Mouse (Mus musculus): ENCODE measurements at regions not wholly inside any gene's neighbourhood (a gene's known extent, or its start where the extent isn't known, plus 50 kb on each side); places are given as distances from the start of the nearest gene placed in this dataset. TPM values are rescaled to one million over a fixed set of nuclear protein-coding genes. Genes with fewer than 3 reads are reported as not detected.

DNA sequence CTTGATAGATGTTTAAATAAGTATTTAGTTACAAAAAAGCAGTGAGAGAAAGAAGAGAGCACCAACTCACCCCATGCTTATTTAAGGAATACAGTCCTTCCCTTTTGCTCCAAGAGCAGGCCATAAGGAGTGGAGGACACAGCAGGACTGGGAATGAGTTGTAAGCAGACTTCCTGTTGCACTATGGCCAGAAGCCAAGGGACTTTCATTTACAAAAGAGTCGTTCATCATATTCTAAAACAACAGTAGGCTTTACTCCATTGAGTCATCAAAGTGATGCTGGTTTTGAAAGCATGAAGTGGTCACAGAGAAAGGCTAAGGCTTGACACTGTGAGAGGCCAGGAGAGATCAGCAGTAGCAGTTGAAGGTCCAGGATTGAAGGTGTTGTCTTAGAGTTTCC is 84.1 kb upstream of the Fam216b start:
- DNase-seq (ENCODE audit: low spot score) (no peak), ATAC-seq (no peak)
- Histone ChIP-seq H3K4me2 (ENCODE audit: low read length) (no peak overlapping the region), H3K4me3 (ENCODE audit: low read depth, low read length) (no peak overlapping the region), H3K9ac (ENCODE audit: low read length) (no peak overlapping the region), H3K27me3 (replicated peaks; ENCODE audit: control insufficient read depth, insufficient read depth, low read length) (no peaks in the 10 kb centered on the region), H3K4me1 (ENCODE audit: control insufficient read depth, insufficient read depth, low read length) (no peaks in the 10 kb centered on the region), H3K27ac (ENCODE audit: low read depth, low read length) (no peak overlapping the region), H3K36me3 (ENCODE audit: control insufficient read depth, insufficient read depth, low read length) (no peaks in the 10 kb centered on the region), H3K9me3 (replicated peaks; ENCODE audit: control insufficient read depth, low read length) (no peaks in the 10 kb centered on the region)
- 66% methylated on average over 1 of the region's 1 CpGs for WGBS

DNA sequence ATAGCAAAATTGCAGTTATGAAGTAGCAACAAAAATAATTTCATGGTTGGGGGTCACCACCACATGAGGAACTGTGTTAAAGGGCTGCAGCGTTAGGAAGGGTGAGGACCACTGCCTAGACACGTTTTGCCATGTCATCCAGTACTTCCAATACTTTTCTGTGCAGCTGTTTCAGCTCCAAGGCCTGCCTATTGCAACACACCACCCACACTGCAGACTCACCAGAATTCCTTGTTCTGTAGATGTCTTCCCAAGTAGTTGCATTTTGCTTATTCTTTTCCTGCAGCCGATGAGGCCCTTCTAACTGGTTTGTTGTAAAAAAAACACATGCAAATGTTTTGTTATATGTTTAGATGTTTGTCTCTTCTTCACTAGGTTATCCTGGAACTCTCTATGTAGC is 72.0 kb upstream of the Fam216b start:
- Histone ChIP-seq H3K4me3 (ENCODE audit: low read depth, low read length) (no peak overlapping the region), H3K36me3 (ENCODE audit: control insufficient read depth, insufficient read depth, low read length) (no peaks in the 10 kb centered on the region), H3K9ac (ENCODE audit: low read length) (no peak overlapping the region), H3K4me1 (ENCODE audit: control insufficient read depth, insufficient read depth, low read length) (no peaks in the 10 kb centered on the region), H3K4me2 (ENCODE audit: low read length) (no peak overlapping the region), H3K9me3 (replicated peaks; ENCODE audit: control insufficient read depth, low read length) (no peaks in the 10 kb centered on the region), H3K27ac (ENCODE audit: low read depth, low read length) (no peak overlapping the region), H3K27me3 (replicated peaks; ENCODE audit: control insufficient read depth, insufficient read depth, low read length) (no peaks in the 10 kb centered on the region)
- ATAC-seq = no peak
- no peak for DNase-seq (ENCODE audit: low spot score)
- 85% methylated on average over 3 of the region's 3 CpGs for WGBS

GRCm38 (mm10) chr14:78159567-78159966 is 70.8 kb upstream of the Fam216b start:
- ATAC-seq (no peak), DNase-seq (ENCODE audit: low spot score) (no peak)
- no peak overlapping the region for H3K4me3 ChIP-seq (ENCODE audit: low read depth, low read length)

DNA sequence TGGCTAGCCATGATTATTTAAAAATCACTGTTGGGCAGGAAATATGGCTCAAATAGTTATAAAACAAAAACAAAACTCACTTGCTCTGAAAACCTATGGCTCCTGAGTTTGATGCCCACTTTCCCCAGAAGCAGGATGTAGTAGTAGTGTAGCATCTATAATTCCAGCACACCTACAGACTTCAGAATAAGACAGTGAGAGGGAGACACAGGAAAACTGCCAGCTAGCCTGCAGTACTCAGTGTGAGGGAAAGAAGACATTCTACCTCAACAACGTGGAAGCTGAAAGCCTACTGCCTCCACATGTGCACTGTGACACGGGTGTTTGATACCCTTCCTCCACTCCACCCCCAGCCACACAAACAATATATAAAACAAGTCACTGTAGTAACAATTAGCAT is 68.9 kb upstream of the Fam216b start:
- DNase-seq (ENCODE audit: low spot score) = no peak
- WGBS = 75% methylated on average over 2 of the region's 2 CpGs

More at GRCm38 (mm10) chr14:78159567-78159966, 70.8 kb upstream of the Fam216b start:
- 85% methylated on average over 7 of the region's 7 CpGs for WGBS
- no peaks in the 10 kb centered on the region for H3K4me1 ChIP-seq (ENCODE audit: control insufficient read depth, insufficient read depth, low read length)
- H3K36me3 ChIP-seq (ENCODE audit: control insufficient read depth, insufficient read depth, low read length) = no peaks in the 10 kb centered on the region
- no peak overlapping the region for H3K9ac ChIP-seq (ENCODE audit: low read length)
- H3K4me2 ChIP-seq (ENCODE audit: low read length) = no peak overlapping the region
- no peak overlapping the region for H3K27ac ChIP-seq (ENCODE audit: low read depth, low read length)
- no peaks in the 10 kb centered on the region for H3K27me3 ChIP-seq (replicated peaks; ENCODE audit: control insufficient read depth, insufficient read depth, low read length)
- no peaks in the 10 kb centered on the region for H3K9me3 ChIP-seq (replicated peaks; ENCODE audit: control insufficient read depth, low read length)

DNA sequence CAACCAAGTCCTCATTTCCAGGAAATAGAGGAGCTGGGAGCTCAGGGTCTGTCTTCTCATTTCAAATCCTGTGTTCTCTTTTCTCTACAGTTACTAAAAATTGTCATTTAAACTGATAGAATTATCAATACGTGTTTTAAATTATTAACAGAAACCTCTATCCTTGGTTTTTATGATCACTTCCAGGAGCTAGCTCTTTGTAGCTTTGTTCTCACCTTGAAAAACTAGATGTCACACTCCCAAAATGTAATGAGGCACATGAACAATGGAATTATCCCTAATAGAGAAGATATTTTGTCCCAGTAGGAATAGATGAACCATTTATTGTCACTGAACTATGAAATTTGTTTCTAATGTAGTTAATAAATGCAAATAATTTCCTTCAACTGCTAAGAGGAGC is 60.0 kb upstream of the Fam216b start:
- ATAC-seq (no peak), DNase-seq (ENCODE audit: low spot score) (no peak)
- WGBS = 90% methylated on average over 1 of the region's 1 CpGs
- Histone ChIP-seq H3K27me3 (replicated peaks; ENCODE audit: control insufficient read depth, insufficient read depth, low read length) (no peaks in the 10 kb centered on the region), H3K4me3 (ENCODE audit: low read depth, low read length) (no peak overlapping the region), H3K9me3 (replicated peaks; ENCODE audit: control insufficient read depth, low read length) (no peaks in the 10 kb centered on the region), H3K4me1 (ENCODE audit: control insufficient read depth, insufficient read depth, low read length) (no peaks in the 10 kb centered on the region), H3K36me3 (ENCODE audit: control insufficient read depth, insufficient read depth, low read length) (no peaks in the 10 kb centered on the region), H3K27ac (ENCODE audit: low read depth, low read length) (no peak overlapping the region), H3K4me2 (ENCODE audit: low read length) (no peak overlapping the region), H3K9ac (ENCODE audit: low read length) (no peak overlapping the region)

More for the DNA sequence above, 68.9 kb upstream of the Fam216b start:
- Histone ChIP-seq H3K4me3 (ENCODE audit: low read depth, low read length) (no peak overlapping the region), H3K9me3 (replicated peaks; ENCODE audit: control insufficient read depth, low read length) (no peaks in the 10 kb centered on the region), H3K4me2 (ENCODE audit: low read length) (no peak overlapping the region), H3K9ac (ENCODE audit: low read length) (no peak overlapping the region), H3K27me3 (replicated peaks; ENCODE audit: control insufficient read depth, insufficient read depth, low read length) (no peaks in the 10 kb centered on the region), H3K4me1 (ENCODE audit: control insufficient read depth, insufficient read depth, low read length) (no peaks in the 10 kb centered on the region), H3K36me3 (ENCODE audit: control insufficient read depth, insufficient read depth, low read length) (no peaks in the 10 kb centered on the region), H3K27ac (ENCODE audit: low read depth, low read length) (no peak overlapping the region)
- no peak for ATAC-seq

DNA sequence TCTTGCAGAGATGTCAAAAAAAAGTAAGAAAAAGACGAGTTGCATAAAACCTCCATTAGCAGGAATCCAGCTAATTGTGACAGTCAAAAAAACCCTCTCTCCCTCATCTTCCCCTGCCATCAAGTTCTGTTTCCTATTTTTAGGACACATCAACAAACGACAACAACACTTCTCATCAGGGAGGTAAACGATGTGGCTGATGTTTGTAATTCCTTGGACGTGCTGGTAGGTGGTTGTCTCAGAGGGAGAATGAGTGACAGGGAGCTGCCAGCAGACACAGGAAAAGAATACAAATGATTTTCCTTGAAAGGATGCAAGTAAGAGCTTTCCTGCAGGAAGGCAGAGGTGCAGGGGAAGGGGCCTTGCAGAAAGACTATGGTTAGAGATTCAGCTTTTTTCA is 54.9 kb upstream of the Fam216b start:
- Histone ChIP-seq H3K9me3 (replicated peaks; ENCODE audit: control insufficient read depth, low read length) (no peaks in the 10 kb centered on the region), H3K4me1 (ENCODE audit: control insufficient read depth, insufficient read depth, low read length) (no peaks in the 10 kb centered on the region), H3K27me3 (replicated peaks; ENCODE audit: control insufficient read depth, insufficient read depth, low read length) (no peaks in the 10 kb centered on the region), H3K9ac (ENCODE audit: low read length) (no peak overlapping the region), H3K4me3 (ENCODE audit: low read depth, low read length) (no peak overlapping the region), H3K27ac (ENCODE audit: low read depth, low read length) (no peak overlapping the region), H3K36me3 (ENCODE audit: control insufficient read depth, insufficient read depth, low read length) (no peaks in the 10 kb centered on the region), H3K4me2 (ENCODE audit: low read length) (no peak overlapping the region)
- peak; percentile 19 for DNase-seq (ENCODE audit: low spot score)
- ATAC-seq = no peak
- WGBS = 31% methylated on average over 4 of the region's 4 CpGs

MicroRNAs in the stretch of these regions (microRNA counts, 519-probe panel; counts per million panel counts)
- microRNA mmu-miR-1971 = not detected

Small RNAs in the stretch of these regions (microRNA-seq; reads per million reads assigned to microRNA genes)
- not detected for gene Mir1971

All from forebrain, embryonic 14.5 days (tissue).